Mouse (Mus musculus): ENCODE measurements at regions not wholly inside any gene's neighbourhood (a gene's known extent, or its start where the extent isn't known, plus 50 kb on each side); places are given as distances from the start of the nearest gene placed in this dataset.

DNA sequence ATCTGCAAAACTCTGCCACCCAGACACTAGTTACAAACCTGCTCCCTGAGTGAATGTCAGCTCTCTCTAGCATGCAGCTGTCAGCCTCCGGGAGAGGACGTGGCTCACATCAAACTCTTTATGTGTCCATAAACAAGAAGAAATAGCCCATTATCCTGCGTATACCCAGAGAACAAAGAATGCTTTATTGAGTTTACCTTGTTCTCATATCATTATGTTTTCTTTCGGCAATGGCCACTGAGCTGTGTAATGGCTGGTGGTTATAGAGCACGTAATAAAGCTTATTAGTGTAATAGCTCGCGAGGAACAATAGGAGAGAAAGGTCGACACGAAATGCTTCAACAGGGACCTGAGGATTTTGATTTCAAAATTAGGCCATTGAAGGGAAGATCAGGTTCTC lies 331.6 kb downstream of the Hs3st1 start:
- H3K36me3 ChIP-seq (replicated peaks; ENCODE audit: low read length) = no peaks in the 10 kb centered on the region
- TF ChIP-seq GATA1 (IDR thresholded peaks at IDR 0.05; ENCODE audit: borderline replicate concordance, low read length) (no peak), FLI1 (IDR thresholded peaks at IDR 0.05; ENCODE audit: low read length) (no peak)

GRCm38 (mm10) chr5:39418795-39419194 lies 336.5 kb downstream of the Hs3st1 start:
- no peak overlapping the region for H3K4me3 ChIP-seq (replicated peaks)
- H3K9me3 ChIP-seq = no peaks in the 10 kb centered on the region

More for the DNA sequence above, 331.6 kb downstream of the Hs3st1 start:
- no peaks in the 10 kb centered on the region for H3K27me3 ChIP-seq (replicated peaks)
- H3K9me3 ChIP-seq = no peaks in the 10 kb centered on the region
- H3K4me1 ChIP-seq = peaks cover 4% of the 10 kb centered on the region; the same call in 1 of the 2 replicates
- no peak overlapping the region for H3K4me3 ChIP-seq (replicated peaks)

GRCm38 (mm10) chr5:39417845-39418154 lies 337.5 kb downstream of the Hs3st1 start:
- Histone ChIP-seq H3K36me3 (replicated peaks; ENCODE audit: low read length) (no peaks in the 10 kb centered on the region), H3K4me3 (replicated peaks) (no peak overlapping the region), H3K9me3 (no peaks in the 10 kb centered on the region), H3K4me1 (no peaks in the 10 kb centered on the region), H3K27me3 (replicated peaks) (no peaks in the 10 kb centered on the region)
- TF ChIP-seq GATA1 (IDR thresholded peaks at IDR 0.05; ENCODE audit: borderline replicate concordance, low read length) (no peak), FLI1 (IDR thresholded peaks at IDR 0.05; ENCODE audit: low read length) (no peak)

More at GRCm38 (mm10) chr5:39418795-39419194, 336.5 kb downstream of the Hs3st1 start:
- H3K36me3 ChIP-seq (replicated peaks; ENCODE audit: low read length) = no peaks in the 10 kb centered on the region
- TF ChIP-seq FLI1 (IDR thresholded peaks at IDR 0.05; ENCODE audit: low read length) (no peak), GATA1 (IDR thresholded peaks at IDR 0.05; ENCODE audit: borderline replicate concordance, low read length) (no peak)
- no peaks in the 10 kb centered on the region for H3K27me3 ChIP-seq (replicated peaks)
- no peaks in the 10 kb centered on the region for H3K4me1 ChIP-seq

DNA sequence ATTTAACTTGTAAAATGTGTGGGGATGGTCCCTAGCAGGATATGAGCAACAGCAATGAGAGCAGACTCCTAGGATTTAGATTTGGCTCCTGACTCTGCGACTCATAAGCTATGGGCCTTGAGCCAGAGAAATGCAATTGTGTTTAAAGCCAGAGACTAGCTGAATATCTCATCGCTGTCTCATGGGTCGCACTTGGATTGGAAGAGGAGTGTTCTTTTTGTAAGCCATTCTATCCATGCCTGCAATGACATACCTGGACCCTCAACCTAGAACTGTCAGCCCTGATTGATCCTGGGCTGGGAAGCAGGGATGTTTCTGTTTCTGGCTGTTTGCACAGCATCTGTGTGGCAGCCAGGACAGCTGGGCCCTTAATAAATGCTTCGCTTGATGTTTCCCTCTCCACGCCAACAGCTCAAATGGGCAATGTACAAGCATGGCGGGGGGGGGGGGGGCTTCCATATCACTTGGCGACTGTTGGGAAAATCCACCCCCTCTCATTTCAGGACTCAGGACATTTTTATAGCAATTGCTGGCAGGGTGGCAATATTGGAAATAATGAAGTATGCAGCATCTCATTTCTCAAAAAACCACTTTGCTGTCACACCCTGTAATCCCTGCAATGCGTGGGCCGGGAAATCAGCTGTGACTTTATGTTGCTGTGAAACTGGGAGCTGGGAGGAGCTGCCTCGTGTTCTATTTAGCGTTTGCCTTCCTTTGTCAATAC lies 338.0 kb downstream of the Hs3st1 start:
- TF ChIP-seq FLI1 (IDR thresholded peaks at IDR 0.05; ENCODE audit: low read length) (no peak), GATA1 (IDR thresholded peaks at IDR 0.05; ENCODE audit: borderline replicate concordance, low read length) (no peak)
- no peaks in the 10 kb centered on the region for H3K9me3 ChIP-seq
- no peaks in the 10 kb centered on the region for H3K36me3 ChIP-seq (replicated peaks; ENCODE audit: low read length)
- no peak overlapping the region for H3K4me3 ChIP-seq (replicated peaks)
- no peaks in the 10 kb centered on the region for H3K27me3 ChIP-seq (replicated peaks)
- no peaks in the 10 kb centered on the region for H3K4me1 ChIP-seq

DNA sequence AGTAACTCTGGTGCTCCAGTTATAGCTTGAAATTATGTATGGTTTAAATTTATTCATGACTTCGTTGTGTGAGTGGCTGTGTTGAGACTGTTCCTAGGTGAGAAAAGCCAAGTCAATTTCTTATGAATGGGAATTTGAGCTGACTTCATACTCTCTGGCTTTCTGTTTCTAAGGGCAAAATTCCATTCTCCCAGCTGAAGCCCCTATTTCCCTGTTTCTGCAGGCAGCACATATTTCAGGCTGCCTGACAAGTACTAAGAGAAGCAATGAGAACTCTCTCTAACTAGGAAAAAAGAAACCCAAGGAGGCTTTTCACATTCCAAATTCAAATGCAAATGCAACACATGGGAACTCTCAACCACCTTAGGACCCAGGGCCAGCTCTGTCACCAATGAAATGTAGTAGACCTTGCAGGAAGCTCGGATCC lies 338.7 kb downstream of the Hs3st1 start:
- H3K36me3 ChIP-seq (replicated peaks; ENCODE audit: low read length) = no peaks in the 10 kb centered on the region
- no peaks in the 10 kb centered on the region for H3K9me3 ChIP-seq
- no peaks in the 10 kb centered on the region for H3K4me1 ChIP-seq
- no peaks in the 10 kb centered on the region for H3K27me3 ChIP-seq (replicated peaks)
- TF ChIP-seq GATA1 (IDR thresholded peaks at IDR 0.05; ENCODE audit: borderline replicate concordance, low read length) = no peak
- TF ChIP-seq FLI1 (IDR thresholded peaks at IDR 0.05; ENCODE audit: low read length) = no peak
- no peak overlapping the region for H3K4me3 ChIP-seq (replicated peaks)

DNA sequence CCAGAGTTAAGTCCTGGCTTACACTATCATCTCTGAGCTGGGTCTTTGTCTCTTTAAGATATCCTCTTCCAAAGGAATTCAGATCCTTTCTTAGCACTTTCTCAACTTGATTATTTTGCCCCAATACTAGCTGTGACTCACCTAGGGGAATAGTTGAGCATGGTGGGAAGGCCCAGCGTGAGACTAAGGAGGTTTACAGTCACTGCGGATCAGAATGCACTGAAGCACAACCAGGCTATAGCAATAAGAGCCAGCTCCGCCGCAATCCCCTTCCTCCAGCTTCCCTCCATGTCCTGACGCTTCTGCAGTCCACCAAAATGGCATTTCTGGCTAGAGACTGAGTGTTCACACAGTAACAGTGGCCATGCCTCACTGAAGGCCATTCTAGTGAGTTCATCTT lies 342.5 kb downstream of the Hs3st1 start:
- H3K4me3 ChIP-seq (replicated peaks) = no peak overlapping the region
- TF ChIP-seq GATA1 (IDR thresholded peaks at IDR 0.05; ENCODE audit: borderline replicate concordance, low read length) = no peak
- TF ChIP-seq FLI1 (IDR thresholded peaks at IDR 0.05; ENCODE audit: low read length) = no peak
- no peaks in the 10 kb centered on the region for H3K27me3 ChIP-seq (replicated peaks)
- no peaks in the 10 kb centered on the region for H3K4me1 ChIP-seq
- H3K9me3 ChIP-seq = peaks cover 4% of the 10 kb centered on the region; the same call in 1 of the 2 replicates
- no peaks in the 10 kb centered on the region for H3K36me3 ChIP-seq (replicated peaks; ENCODE audit: low read length)

DNA sequence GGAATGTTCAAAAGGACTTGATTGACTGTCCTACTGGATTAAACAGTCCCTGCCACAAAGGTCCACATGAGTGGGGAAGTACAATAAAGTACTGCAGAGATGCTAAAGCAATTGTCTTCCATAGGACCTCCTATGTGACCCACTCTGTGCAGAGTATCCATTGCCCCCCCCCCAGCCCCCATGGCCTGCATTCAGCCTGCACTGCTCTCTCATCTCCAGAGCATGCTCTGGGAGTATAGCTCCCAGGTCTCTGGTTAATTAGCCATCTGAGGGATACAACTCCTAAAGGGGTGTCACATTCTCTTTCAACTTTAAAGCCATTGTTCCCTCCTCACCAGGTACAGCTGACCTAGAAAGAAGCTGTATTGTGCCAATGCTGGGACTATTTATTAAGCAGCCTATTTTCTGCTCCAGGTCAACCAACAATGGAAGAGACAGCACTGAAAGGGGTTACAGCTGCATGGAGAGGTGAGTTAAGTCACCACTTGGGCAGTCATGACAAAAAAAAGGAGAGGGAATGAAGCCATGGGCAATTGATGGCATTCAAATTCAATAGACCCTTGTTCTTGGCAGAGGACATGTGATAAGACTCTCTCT lies 364.8 kb downstream of the Hs3st1 start:
- Histone ChIP-seq H3K9me3 (no peaks in the 10 kb centered on the region), H3K27me3 (replicated peaks) (no peaks in the 10 kb centered on the region), H3K36me3 (replicated peaks; ENCODE audit: low read length) (no peaks in the 10 kb centered on the region), H3K4me3 (replicated peaks) (no peak overlapping the region), H3K4me1 (no peaks in the 10 kb centered on the region)
- no peak for TF ChIP-seq GATA1 (IDR thresholded peaks at IDR 0.05; ENCODE audit: borderline replicate concordance, low read length)
- TF ChIP-seq FLI1 (IDR thresholded peaks at IDR 0.05; ENCODE audit: low read length) = no peak

DNA sequence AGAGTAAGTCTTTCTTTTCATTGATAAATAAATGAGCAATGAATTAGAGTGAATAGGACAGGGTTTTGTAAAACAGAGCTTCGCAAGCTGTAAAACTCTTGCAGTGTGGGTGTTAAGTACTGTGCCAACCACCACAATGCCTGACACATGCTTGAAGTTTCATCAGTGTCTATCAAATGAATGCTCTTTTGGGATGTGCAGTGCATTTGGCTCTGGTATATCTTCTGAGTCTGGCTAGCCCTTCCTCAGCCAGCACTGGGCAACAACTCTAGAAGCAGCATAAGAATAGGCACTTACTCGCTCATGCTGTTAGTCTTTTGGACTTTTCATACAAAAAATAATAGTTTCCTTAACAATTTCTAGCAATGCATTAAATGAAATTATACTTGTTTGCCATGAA lies 370.9 kb downstream of the Hs3st1 start:
- Histone ChIP-seq H3K4me3 (replicated peaks) (no peak overlapping the region), H3K36me3 (replicated peaks; ENCODE audit: low read length) (no peaks in the 10 kb centered on the region), H3K27me3 (replicated peaks) (no peaks in the 10 kb centered on the region), H3K9me3 (no peaks in the 10 kb centered on the region), H3K4me1 (no peaks in the 10 kb centered on the region)
- no peak for TF ChIP-seq GATA1 (IDR thresholded peaks at IDR 0.05; ENCODE audit: borderline replicate concordance, low read length)
- TF ChIP-seq FLI1 (IDR thresholded peaks at IDR 0.05; ENCODE audit: low read length) = no peak

DNA sequence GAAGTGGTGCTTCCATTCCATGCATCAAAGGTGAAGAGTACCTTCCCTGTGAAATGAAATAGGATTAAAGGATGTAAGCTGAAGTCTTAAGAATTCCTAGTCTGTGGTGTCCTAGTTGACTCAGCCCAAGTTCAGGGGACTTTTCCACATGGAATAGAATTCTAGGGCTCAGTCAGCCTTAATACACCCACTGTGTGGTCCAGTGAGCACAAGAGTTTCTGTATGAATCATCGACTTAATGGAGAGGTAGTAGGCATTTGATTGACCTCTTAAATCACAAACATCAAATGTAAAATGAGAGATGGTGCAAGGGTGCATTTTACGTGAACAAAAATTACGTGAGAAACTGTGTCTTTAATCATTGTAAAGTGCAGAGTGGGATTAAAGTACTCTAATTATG lies 381.1 kb downstream of the Hs3st1 start:
- TF ChIP-seq FLI1 (IDR thresholded peaks at IDR 0.05; ENCODE audit: low read length) = no peak
- TF ChIP-seq GATA1 (IDR thresholded peaks at IDR 0.05; ENCODE audit: borderline replicate concordance, low read length) = no peak
- H3K9me3 ChIP-seq = no peaks in the 10 kb centered on the region
- H3K4me3 ChIP-seq (replicated peaks) = no peak overlapping the region
- no peaks in the 10 kb centered on the region for H3K27me3 ChIP-seq (replicated peaks)
- no peaks in the 10 kb centered on the region for H3K4me1 ChIP-seq
- no peaks in the 10 kb centered on the region for H3K36me3 ChIP-seq (replicated peaks; ENCODE audit: low read length)

GRCm38 (mm10) chr5:39348680-39349079 lies 406.6 kb downstream of the Hs3st1 start:
- H3K4me3 ChIP-seq (replicated peaks) = no peak overlapping the region
- no peaks in the 10 kb centered on the region for H3K27me3 ChIP-seq (replicated peaks)
- H3K9me3 ChIP-seq = no peaks in the 10 kb centered on the region
- TF ChIP-seq GATA1 (IDR thresholded peaks at IDR 0.05; ENCODE audit: borderline replicate concordance, low read length) (no peak), FLI1 (IDR thresholded peaks at IDR 0.05; ENCODE audit: low read length) (no peak)
- no peaks in the 10 kb centered on the region for H3K4me1 ChIP-seq
- H3K36me3 ChIP-seq (replicated peaks; ENCODE audit: low read length) = no peaks in the 10 kb centered on the region

Data from megakaryocyte, embryonic 14.5 days (primary cell).